Comparison of ENCODE assay signal across 17 mouse cellular contexts in the genomic region with DNA sequence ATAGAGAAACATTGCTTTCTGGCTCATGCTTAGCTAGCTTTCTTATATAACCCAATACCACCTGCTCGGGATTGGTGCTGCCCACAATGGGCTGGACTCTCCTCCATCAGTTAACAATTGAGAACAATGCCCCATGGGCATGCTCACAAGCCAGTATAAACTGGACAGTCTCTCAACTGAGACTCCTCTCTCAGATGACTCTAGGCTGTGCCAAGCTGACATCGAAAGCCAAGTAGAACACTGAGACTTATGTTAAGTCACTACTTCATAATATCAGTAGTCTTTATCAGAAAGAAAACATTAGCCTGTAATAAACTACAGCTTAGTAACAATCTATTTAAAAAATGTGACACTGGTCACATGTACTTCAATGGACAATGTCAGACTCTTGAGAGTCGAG. TPM values are rescaled to one million over a fixed set of nuclear protein-coding genes. Genes with fewer than 3 reads are reported as not detected.
"Had no signal": no experiment of that assay in that cellular context is flagged by ENCODE, and none has a peak within 500 bp of the region (broad histone marks: within the 10 kb centered on the region; RNA-seq: fewer than 3 reads in every experiment).

No protein-coding gene starts in this region.

- H3K9ac ChIP-seq: liver, embryonic 15.5 days; liver, postnatal 0 days; lung, embryonic 14.5 days; midbrain, embryonic 13.5 days; midbrain, embryonic 15.5 days; neural tube, embryonic 12.5 days had no signal

- H3K27ac ChIP-seq: liver, embryonic 15.5 days; macrophage; midbrain, embryonic 13.5 days; midbrain, embryonic 15.5 days; neural tube, embryonic 12.5 days had no signal

- H3K9me3 ChIP-seq: liver, embryonic 15.5 days; midbrain, embryonic 13.5 days; midbrain, embryonic 15.5 days; neural tube, embryonic 12.5 days had no signal

- H3K4me2 ChIP-seq: liver, embryonic 15.5 days; lung, embryonic 14.5 days; midbrain, embryonic 11.5 days; midbrain, embryonic 13.5 days; midbrain, embryonic 15.5 days; neural tube, embryonic 12.5 days had no signal

- H3K27me3 ChIP-seq: liver, embryonic 15.5 days; megakaryocyte, embryonic 14.5 days; midbrain, embryonic 13.5 days; midbrain, embryonic 15.5 days; neural tube, embryonic 12.5 days had no signal

- H3K4me3 ChIP-seq: liver, embryonic 15.5 days; megakaryocyte, embryonic 14.5 days; midbrain, embryonic 13.5 days; midbrain, embryonic 15.5 days; neural tube, embryonic 12.5 days had no signal

- DNase-seq: liver, postnatal 0 days; lung, embryonic 14.5 days; retina, postnatal 1 day; right cerebral cortex, adult 18-20 months; right cerebral cortex, postnatal 25 days; right cerebral cortex, postnatal 4 days; spleen, adult 18-20 months; thymus, adult 18-20 months; thymus, postnatal 14 days; thymus, postnatal 36 days had no signal

- H3K4me1 ChIP-seq: midbrain, embryonic 13.5 days; midbrain, embryonic 15.5 days; neural tube, embryonic 12.5 days had no signal

- H3K36me3 ChIP-seq: liver, embryonic 15.5 days; midbrain, embryonic 13.5 days; midbrain, embryonic 15.5 days; neural tube, embryonic 12.5 days had no signal

- ATAC-seq: liver, postnatal 0 days; midbrain, embryonic 13.5 days; midbrain, embryonic 15.5 days had no signal

RNA-seq across cellular contexts. Expression of gene Cfap54, which starts 35.2 kb away (rescaled TPM):
- polyA plus RNA-seq: macrophage had no signal
